Mouse (Mus musculus) right cerebral cortex, postnatal 14 days (tissue): ENCODE results near the gene Gpr85.
"Not testable (repeated sequence)": the region's sequence is repeated elsewhere in the genome, so short reads cannot be mapped to it uniquely, and the experiment has no call there.

ENCODE experiments used
- DNase-seq: peaks from one replicate; pipeline ENCODE4 v3.0.0; 2022

The Gpr85 gene

DNA sequence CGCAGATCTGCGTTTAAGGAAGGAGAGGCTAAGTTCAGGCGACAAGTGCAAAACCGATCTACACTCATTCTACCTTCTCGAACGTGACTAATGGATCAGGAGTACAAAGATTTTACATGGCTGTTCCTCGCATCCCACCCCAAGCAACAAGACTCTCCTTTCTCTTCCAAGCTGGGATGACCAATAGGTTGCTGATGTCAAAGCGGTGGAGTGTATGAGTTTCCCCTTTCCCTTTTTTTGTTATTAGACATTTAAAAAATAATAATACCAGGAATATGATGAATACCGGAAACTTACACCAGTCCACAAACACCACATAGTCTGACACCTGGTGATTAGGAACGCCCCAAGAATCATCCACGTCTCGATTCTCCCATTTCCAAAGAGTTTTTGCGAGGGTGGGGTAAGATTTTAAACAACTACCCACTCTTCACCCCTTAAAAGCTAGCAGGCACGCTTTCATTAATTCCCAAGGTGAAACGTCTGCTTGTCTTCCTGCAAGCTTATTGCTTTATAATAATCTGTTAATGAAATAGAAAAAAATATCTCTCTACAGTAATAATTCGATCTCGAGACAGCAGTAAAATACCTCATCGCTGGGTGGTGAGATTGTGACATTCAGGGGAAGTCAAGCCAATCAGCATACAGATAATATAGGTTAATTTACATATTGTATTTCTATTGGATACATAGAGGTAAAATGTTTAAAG is at the start of gene Gpr85:
Gene Gpr85, minus strand, starts transcription at position 598 of the 710 bp plus-strand sequence.
- DNase-seq: peak; percentile 5

DNA sequence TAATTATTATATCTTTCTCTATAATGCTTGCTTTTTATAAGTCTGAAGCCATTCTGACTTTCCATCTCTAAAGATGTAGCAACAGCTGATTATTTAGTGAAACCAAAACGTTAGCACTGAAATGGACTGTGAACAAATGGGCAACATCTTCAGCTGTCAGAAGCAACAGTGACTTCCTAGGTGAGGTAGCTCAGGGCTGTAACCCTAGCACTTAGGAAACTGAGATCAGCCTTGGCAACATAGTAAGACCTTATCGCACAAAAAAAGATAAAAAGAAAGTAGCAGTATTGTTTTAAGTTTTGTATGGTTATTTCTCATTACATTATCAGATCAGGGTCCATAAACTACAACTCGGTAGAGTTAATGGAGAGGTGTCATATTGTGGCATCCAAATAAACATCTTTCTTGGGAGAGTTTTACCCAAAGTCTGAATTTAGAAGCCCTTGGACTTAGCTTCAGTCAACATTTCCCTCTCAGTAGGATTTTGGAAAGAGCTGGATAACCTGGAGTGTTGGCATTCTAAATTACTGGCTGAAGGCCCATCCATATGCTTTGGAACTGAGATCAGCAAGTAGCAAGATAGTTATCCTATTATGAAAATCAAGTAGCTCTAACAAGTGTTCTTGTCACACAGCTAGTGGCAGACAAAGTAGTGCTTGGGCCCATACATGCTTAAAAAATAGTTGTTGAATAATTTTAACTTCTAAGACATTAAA is 45.3 kb upstream of the Gpr85 start:
- no peak for DNase-seq

DNA sequence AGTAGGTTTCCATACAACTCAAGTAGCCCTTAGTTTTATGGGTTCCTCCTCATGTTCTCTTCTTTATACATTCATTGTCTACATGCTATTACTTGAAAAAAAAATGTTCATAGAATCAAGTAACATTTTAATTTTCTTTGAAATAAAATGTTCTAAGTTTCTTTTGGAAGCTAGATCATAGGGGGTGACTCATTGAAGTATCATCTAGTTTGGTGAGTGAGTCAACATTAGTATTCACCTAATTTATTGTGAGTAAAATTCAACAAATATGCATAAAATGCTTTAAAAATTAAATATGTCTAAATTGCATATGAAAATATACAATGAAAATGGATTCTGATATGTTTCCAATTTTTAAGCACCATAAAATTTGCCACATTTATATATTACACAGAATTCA is 43.2 kb upstream of the Gpr85 start:
- no peak for DNase-seq

DNA sequence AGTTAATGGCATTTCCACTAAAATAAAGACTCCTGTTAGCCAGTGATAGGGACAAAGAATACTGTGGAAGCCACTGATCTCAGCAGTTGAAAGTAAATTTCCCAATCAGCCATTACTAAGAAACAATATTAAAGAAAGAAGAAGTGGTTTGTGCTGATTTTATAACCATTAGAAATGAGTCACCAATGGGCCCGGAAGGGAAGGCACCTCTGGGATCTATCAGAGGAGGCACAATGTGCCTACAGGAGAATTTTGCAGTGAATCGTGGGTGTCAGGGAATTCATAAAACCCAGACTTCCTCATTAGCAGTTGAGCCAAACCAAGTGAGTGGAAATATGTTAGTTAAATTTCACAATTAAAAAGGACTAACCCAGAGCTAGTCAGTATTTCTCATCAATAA is 34.2 kb upstream of the Gpr85 start:
- no peak for DNase-seq

DNA sequence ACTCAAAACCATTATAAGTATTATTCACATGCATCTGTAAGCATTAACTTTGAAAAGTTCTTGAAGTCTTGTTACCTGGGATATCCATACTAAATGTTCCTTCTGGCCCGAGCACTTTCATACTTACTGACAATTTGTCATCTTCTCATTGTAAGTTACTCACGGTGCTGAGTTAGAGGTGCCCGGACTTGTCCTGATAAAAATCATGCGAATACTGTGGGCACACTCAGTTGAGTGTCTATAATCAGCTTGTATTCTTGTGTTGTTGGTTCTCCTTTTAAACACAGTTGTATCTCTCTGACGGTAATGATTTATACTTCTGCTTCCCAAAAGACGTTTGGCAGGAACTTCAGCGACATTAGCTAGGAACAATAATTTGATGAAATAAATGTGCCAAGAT is 32.3 kb upstream of the Gpr85 start:
- no peak for DNase-seq

DNA sequence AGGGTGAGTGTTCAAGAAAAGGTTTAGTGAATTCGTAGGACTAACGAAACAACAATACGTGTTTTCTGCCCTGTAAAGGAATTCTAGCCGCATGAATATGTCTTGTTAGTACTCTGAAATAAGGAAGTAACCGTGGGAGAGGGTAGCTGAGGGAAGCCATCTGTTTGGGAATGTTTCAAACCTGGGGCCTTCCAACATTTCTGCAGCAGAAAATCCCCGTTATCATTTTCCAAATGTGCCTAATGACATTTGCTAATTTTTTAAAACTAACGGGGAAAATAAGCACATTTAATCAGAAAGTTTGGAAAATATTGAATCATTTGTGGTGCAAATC is 31.9 kb upstream of the Gpr85 start:
- no peak for DNase-seq

DNA sequence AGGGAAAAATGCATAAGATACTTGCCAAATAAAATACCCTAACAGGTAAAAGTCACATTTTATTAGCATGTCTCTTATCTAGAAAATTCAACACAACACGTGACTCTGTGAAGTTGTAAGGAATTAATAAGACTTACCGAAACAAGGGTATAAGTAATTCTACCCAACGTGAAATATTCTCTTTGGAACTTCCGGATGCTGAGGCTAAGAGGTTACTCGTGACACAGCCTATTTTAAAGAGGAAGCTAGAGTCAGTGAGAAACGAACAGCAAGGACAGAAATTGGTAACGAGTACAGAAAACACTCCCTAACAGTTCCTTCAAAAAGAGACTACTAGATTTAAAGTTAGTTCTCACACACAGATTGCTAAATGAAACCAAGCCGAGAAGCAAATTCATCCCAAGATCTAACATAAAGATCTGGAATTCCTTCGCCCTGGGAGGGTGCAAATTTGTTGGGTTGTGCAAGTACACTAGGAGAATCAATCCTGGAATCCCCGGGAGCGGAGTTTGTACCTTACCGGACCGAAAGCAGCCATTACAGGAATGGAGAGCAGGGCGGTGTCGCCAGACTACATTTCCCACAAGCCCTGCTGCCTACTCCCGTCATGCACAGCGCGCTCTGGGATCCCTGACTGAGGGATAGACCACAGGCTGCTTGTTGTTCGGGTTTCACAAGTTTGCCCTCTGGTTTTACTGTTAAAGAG is 31.3 kb upstream of the Gpr85 start, which contains the start of gene 2610001J05Rik:
Gene 2610001J05Rik, minus strand, starts transcription at position 600 of the 706 bp plus-strand sequence.
- DNase-seq: peak; percentile 86

DNA sequence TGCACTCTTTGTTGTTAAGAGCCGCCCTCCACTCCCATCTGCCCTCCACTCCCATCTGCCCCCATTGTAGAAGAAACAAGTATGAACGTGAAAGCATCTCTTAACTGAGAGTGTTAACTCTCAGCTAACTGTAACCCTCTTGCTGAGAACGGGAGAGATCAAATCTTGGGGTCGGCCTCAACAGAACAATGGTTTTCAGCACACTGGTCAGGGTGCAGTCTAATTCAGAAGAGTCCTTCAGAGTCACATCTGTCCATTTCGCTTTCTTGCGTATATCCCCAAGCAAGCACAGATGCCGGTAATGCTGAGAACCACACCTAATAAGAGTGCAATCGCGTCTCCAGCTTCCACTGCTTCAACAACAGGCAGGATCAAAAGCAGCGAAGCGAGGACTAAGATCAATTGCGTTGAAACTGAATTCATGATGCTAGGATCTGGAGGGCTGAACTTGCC is 30.6 kb upstream of the Gpr85 start:
- no peak for DNase-seq

DNA sequence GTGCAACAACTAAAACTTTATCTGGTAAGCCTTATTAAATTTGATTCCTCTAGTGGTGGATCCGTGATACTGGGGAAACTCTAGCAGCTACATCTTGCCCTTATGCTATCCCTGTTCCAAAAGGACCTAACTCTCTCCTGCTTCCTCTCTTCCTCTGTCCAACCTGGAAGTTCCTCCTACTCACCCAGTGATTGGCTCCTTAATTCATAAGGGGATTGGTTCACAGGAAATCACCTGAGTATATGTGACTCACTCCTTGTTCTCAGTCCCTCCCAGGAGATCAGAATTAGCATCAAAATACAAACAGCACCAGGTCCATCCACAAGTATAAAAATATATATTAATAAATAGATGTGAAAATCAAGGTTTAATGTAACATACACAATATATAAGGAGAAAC is 20.9 kb upstream of the Gpr85 start:
- no peak for DNase-seq

DNA sequence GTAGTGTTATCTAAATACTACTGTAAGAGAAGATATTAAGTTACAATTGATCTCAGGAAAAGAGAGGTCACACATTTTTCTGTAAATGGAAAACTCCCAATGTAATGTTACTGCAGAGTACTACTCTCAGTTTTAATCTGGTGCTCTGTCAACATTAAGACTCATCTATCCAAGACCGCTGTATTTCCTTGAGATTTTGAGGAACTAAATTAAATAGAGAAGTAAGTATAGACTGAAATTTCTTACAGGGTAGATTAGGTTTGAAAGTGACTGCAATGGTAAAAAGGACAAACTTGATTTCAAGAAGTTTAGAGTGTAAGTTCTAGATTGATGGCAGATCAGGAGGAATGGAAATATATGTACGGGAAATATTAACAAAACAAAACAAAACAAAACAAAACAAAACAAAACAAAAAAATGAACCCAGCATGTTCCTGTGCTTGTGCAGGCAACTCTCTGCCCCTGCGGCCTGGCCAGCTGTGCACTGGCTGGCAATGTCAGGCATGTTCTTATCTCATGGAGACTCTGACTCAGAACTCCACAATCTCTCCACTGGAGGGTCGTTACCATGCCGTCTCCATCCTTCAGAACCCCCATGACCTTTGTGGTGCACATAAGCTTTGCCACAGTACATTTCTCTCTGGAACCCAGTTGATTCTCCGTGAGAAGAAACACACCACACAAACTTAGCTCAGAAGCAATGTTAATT is 20.3 kb upstream of the Gpr85 start:
- no peak for DNase-seq

DNA sequence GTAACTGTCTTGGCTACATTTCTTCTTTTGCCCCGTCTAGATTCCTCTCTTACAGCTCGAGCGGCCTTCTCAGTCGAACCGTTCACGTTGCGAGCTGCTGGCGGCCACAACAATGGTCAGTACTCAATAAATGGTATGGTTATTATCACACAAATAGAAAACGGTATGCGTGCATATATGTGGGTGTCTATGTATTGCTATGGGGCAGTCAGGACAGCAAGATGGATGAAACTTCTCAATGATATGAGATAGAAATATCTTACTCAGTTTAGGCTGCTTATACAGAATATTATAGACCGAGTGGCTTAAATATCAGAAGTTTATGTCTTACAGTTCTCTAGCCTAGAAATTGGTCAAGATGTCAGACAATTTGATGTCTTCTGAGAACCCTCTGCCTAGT is 14.5 kb upstream of the Gpr85 start:
- no peak for DNase-seq

DNA sequence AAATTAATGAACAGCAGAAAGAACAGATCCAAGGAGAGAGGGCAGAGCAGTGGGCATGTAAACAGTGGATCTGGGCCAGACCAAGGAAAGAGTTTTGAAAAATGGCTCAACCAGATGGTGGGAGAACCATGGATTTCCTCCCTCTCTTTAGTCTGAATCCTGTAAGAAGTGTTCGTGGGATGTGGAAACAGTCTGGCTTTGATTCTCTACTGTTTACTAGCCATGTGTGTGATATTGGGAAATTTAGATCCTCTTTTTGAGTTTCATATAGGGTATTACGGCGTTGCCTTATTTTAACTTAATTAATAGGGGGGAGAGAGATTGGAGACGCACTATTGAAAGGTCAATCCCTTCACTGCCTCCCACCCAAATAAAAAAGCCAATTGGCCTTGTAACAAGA is 13.5 kb upstream of the Gpr85 start:
- no peak for DNase-seq

DNA sequence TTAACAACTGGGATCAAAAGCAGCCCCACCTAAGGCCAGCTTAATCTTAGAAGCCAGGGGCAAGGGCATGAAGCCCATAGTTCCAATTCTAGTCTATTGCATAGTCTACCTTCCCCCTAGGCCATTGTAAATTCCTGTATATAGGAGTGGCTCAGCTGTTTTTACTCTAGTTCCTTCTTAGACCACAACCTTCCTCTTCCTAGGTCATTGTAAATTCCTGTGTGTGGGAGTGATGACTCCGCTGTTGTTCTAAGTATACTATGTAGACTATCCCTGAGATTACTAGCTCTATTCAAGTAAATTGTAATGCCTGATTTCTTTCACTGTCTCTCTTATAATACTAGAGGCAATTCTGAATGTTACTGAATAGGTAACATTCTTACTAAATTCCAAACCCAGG is 6.3 kb upstream of the Gpr85 start:
- not testable (repeated sequence) for DNase-seq

DNA sequence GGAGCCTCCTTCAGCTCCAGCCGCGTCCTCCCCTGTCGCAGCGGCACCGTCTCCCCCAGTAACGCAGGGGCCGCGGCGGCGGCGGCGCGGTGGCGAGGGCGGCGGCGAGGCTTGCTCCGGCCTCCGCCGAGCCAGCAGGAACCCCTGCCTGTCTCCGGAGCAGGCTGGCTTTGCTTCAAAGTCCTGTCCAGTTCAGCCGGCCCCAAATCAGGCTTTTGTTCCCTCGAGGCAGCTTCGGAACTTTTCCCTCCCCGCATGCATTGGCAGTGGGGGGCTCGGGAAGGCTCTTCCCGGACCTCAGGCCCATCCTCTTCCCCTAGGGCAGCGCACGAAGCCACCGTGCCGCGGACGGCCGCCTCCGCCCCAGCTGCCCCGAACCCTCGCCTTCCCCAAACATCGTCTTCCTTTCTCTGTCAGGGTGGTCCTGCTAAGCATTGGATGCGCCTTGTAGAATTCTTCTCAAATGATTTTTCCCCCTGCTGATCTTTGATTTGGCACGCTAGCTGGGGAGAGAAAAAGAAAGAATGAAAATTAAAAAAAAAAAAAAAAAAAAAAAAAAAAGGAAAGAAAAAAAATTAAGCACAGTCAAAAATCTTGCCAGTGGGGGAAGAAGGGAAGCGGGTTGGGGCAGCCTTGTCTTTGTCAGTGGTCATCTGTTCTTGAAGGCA is 931 bp downstream of the Gpr85 start:
- peak; percentile 79 for DNase-seq

DNA sequence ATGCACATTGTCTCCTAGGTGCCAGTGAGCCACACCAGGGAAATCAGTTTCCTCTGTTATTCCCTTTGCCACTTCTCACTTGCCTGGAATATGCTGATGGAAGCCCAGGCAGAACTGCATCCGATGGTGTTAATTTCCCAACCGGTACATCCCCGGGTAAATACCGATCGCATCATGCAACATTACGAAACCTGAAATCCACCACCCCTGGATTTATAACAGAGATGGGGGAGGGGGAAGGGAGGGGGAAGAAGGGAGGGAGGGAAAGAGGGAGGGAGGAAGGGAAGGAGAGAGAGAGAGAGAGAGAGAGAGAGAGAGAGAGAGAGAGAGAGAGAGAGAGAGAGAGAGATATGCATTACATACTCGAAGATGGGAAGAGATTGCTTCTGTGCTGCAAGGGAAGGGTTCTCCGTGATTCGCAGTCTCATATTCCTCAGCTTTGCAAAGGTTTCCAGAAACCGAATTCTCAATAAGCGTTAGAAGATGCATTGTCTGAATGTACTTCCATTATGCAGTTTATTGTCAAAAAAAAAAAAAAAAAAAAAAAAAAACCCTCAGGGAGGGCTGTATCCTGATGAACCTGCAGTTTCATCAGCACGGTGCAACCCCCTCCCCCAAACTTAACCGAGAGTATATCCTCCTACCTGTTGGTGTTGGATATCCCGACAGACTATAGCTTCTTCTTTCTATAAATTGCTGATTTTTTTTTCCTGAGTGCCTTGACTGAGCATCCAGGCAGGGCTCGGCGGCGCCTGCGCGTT is 1.6 kb downstream of the Gpr85 start:
- DNase-seq: peak; percentile 12

DNA sequence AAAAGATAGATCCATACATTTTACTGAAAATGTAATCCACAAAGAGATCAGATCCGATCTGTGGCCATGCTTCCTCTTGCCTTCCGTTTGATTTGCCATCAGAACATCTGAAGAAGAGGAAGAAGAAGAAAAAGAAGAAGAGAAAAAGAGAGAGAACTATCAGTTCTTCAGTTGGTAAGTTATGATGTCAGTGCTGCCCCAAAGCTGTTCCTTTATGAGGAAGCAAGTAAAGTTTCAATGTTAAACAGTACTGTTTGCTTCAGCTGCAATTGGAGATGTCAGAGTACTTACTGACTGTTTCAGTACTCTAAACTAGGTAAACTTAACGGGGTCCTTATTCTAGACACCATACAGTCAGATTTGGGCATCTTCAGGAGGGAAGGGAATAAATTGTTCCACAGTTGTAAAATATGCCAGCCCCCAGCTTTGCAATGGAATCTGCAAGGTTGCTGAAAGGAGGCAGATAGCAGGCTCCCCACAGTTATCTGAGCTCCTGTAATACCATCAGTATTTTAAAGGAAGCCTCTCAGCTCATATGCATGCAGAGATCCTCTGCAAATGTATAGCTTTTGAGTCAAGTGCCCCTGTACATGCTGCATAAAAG is 2.7 kb downstream of the Gpr85 start:
- no peak for DNase-seq

DNA sequence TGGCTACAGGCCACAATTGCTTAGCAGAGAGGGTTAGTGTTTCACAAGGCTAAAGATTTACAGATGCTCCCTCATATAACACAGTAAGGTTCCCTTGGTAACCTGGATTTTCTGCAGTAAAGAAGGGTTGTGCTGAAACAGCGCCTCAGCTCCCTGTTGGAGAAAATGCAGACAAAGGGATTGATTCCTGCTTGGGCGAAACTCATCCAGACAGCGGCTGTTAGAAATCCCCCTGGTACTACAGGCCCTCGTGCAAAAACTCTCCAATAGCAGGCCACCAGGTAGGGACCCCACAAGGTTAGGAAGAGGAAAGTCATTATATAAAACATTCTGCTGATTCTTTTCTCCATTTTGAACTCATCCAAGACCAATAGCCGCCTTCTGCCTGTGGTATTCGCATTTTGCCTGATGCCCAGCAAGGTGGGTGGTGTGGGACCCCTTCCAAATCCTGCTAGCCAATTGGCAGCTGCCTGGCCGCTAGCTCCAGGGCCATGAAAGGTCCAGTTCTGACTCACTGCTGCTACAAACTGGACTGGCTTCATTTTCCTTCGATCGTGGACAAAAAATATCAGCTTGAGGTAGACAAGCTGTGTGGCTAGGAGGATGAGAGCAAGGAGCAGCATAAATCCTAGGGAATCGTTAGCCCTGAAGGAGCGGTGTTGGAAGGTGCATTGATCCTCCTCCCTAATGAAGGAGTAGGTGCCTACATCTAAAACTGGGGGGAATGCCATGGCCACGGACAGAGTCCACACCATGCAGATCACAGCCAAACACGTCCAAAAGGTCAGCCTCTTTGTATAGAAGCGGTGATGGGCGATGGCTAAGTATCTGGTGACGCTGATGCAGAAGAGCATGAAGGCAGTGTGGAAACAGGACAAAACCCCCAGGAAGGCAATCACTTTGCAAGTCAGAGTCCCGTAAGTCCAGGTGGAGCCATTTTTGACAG is 3.7 kb downstream of the Gpr85 start:
- DNase-seq: peak; percentile 36

DNA sequence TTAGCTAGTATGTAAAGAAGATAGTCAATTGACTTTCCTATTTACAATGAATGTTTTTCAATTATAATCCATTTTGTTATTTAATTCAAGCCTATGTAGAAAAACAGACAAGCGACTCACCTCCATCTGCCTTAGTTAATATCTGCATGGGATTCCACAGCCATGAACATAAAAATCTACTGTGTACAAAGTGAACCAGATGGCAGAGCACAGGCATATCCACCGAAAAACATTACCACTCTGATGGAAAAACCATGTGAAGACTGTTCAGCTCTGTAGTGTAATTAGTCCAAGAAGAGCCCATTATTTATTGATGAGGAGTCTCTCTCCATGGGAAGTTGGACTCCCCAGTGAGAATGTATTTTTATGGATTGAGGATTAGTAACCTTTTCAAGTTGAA is 7.0 kb downstream of the Gpr85 start:
- no peak for DNase-seq

DNA sequence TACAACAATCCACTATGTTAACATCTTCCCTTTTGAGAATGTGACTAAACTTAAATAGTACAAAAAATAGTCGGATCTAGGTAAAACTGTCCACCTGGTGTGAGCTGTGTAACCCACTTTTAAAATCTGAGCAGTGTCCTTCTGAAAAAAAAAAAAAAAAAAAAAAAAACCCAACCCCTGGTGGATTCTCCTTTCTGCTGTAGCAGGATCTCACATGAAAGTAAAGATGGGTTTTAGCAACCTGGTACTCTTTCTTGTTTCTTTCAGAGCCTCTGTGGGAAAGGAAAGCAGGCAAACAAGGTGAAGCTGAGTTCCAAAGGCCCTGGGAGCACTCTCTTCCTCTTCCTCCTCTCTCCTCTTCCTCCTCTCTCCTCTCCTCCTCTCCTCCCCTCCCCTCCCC is 10.9 kb downstream of the Gpr85 start:
- DNase-seq: no peak

DNA sequence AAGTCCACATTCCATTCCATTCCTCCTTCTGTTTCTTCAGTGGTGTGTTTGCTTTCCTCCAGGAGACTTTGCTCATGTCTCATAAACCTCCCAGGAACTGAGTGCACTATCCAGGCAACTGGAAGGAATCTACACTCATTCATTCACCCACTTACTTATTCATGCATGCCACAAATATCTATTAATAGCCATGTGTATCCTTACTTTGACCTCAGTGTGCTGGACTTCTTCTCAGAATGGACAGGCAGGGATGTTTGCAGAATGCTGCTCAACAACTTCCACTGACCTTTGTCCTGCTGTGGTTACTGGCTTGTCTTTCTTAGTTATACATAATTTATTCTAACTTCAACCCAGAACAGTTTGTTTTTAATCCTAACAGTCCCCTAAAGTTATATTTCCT is 23.1 kb downstream of the Gpr85 start:
- no peak for DNase-seq
